Mouse (Mus musculus): Measurements from ENCODE around the gene Nalcn.

GRCm38 (mm10) chr14:123533000-123533399 lies 93.9 kb downstream of the Nalcn start:
- TF ChIP-seq MYC (IDR thresholded peaks at IDR 0.05; ENCODE audit: low read depth, low read length) = no peak
- TF ChIP-seq CTCF (IDR thresholded peaks at IDR 0.05 in 2 of 3, conservative IDR thresholded peaks at IDR 0.05 in 1 of 3; ENCODE audit: control insufficient read depth in 1 of 3, insufficient read depth in 1 of 3, low read depth in 2 of 3, low read length in 3 of 3, poor library complexity in 1 of 3, severe bottlenecking in 1 of 3) = no peak
- no peak for TF ChIP-seq ZNF384 (IDR thresholded peaks at IDR 0.05; ENCODE audit: low read depth, low read length)
- no peak for TF ChIP-seq TAL1 (IDR thresholded peaks at IDR 0.05; ENCODE audit: low read length)
- no peak for TF ChIP-seq MAFK (IDR thresholded peaks at IDR 0.05; ENCODE audit: borderline replicate concordance, low read depth, low read length)
